Mouse (Mus musculus) heart, postnatal 0 days (tissue): ENCODE measurements around the gene Iqcf3.

ENCODE experiments used
- CTCF ChIP-seq: IDR thresholded peaks from 2 replicates; pipeline ENCODE4 v1.5.1; 2016; ENCODE audit warnings: antibody characterized with exemption, control low read depth, low read depth
- EP300 ChIP-seq: IDR thresholded peaks from 2 replicates; pipeline ENCODE4 v1.6.1; 2016; ENCODE audit warnings: antibody characterized with exemption, low read depth

DNA sequence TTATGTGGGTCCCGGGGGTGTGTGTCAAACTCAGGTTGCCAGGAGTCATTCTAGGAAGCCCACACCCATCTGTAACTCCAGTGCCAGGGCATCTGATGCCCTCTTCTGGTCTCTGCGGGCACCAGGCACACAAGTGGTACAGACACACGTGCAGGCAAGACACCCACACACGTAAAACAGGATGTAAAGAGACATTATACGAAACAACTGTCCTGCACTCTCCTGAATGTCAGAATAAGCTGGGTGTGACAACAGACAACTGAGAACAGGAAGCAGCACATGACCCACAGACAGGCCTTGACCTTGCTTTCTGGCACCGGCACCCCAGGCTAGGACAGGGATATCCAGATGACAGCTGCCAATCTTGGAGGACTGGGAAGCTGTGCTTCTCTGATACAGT lies 92.1 kb downstream of the Iqcf3 start:
- TF ChIP-seq CTCF (no peak; the same call in 1 of the 2 replicates), EP300 (no peak)
